Mouse (Mus musculus) stomach, postnatal 0 days (tissue): Measurements from ENCODE around the gene Cenpi.

Experiments
- CTCF ChIP-seq: IDR thresholded peaks from 2 replicates; pipeline ENCODE4 v1.5.1; 2016; ENCODE audit warnings: antibody characterized with exemption, low read depth, mild to moderate bottlenecking, moderate library complexity
- EP300 ChIP-seq: optimal IDR thresholded peaks from 2 replicates; pipeline ENCODE3; 2016; ENCODE audit warnings: antibody characterized with exemption

DNA sequence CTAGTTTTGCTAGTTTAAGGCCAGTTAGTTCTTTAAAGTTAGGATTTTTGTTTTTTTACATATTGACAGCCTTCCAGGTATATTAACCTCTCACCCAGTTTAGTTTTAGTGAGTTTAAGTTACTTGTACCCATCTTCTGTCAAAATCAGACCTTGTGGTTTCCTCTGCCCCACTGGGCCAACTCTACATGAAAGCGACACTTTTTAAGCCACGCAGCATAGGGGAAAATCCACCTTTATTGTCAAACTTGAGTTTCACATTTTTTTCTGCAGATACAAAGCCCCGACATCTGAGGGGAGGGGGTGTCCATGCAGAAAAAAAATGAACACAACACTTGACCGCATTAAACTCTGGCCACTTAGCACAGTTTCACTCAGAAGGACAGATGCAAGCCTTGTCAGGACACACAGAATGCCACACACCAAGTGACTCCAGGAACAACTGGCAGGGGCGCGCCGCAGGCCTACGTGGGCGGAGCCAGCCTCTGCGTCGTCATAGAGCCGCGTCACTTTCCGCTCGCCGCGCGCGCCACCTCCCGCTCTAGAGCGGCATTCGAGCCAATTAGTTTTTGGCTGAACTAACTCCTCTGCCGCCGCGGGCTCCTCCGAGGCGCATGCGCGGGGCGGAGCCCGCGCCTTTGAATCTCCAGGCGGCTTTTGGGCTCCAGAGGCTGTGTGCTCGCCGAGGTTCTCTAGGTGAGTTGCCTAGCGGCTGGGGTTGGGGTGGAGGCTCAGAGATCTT is at the start of gene Cenpi:
- peak; percentile 56 for TF ChIP-seq CTCF
- no peak for TF ChIP-seq EP300
